Mouse (Mus musculus): ENCODE measurements around the gene Tecpr1. TPM values are rescaled to one million over a fixed set of nuclear protein-coding genes. Genes with fewer than 3 reads are reported as not detected.

Gene Tecpr1
- total and polyA plus RNA-seq, 3 experiments, result 2.8 to 6.2 (median 6.0) TPM

- Histone ChIP-seq H3K4me1 (ENCODE audit: control insufficient read depth in 1 of 2, insufficient read depth in 2 of 2) (peaks cover 3 to 67% of the 10 kb centered on the region in 2 experiments), H3K4me2 (ENCODE audit: insufficient read depth, low read depth, poor library complexity, severe bottlenecking) (no peak overlapping the region), H3K4me3 (replicated peaks in 1 of 3; ENCODE audit: low read depth in 2 of 3, low read length in 2 of 3, poor library complexity in 1 of 3) (no peak overlapping the region), H3K27me3 (replicated peaks) (no peaks in the 10 kb centered on the region), H3K9ac (ENCODE audit: insufficient read depth, low read depth) (no peak overlapping the region), H3K9me3 (replicated peaks; ENCODE audit: low read length) (no peaks in the 10 kb centered on the region), H3K36me3 (replicated peaks in 1 of 2; ENCODE audit: control insufficient read depth in 1 of 2, insufficient read depth in 1 of 2, low read length in 1 of 2) (peaks cover 0 to 61% of the 10 kb centered on the region in 2 experiments), H3K79me2 (replicated peaks; ENCODE audit: control insufficient read depth, extremely low read depth, insufficient read depth, poor library complexity, severe bottlenecking) (no peaks in the 10 kb centered on the region), H3K27ac (ENCODE audit: insufficient read depth, low read depth) (no peak overlapping the region)
- in situ Hi-C loops (cut with MboI; ENCODE audit: low pct_ligation_motif_present, low pct_unique_long_range_greater_than_20kb, low sequenced_read_pairs), result no loop called here
- no peak for DNase-seq (ENCODE audit: extremely low read depth)
- dilution Hi-C loops (cut with MboI; ENCODE audit: extremely low pct_ligation_motif_present, extremely low pct_unique_long_range_greater_than_20kb, low sequenced_read_pairs), result no loop called here
- TF ChIP-seq ZC3H11A (IDR thresholded peaks at IDR 0.05; ENCODE audit: low read depth, low read length), result no peak
- TF ChIP-seq UBTF (IDR thresholded peaks at IDR 0.05; ENCODE audit: low read depth, low read length), result no peak
- no peak for TF ChIP-seq MAFK (IDR thresholded peaks at IDR 0.05; ENCODE audit: insufficient replicate concordance, low read length)
- TF ChIP-seq USF1 (IDR thresholded peaks at IDR 0.05; ENCODE audit: low read depth, low read length), result no peak
- no peak for TF ChIP-seq PAX5 (IDR thresholded peaks at IDR 0.05; ENCODE audit: low read length)
- no peak for TF ChIP-seq ZKSCAN1 (IDR thresholded peaks at IDR 0.05; ENCODE audit: borderline replicate concordance, low read depth, low read length)
- TF ChIP-seq ELF1 (IDR thresholded peaks at IDR 0.05; ENCODE audit: low read depth, low read length), result no peak
- TF ChIP-seq SMC3 (IDR thresholded peaks at IDR 0.05; ENCODE audit: low read depth, low read length), result no peak
- TF ChIP-seq POLR2AphosphoS2 (IDR thresholded peaks at IDR 0.05; ENCODE audit: low read depth, low read length), result no peak
- no peak for TF ChIP-seq RCOR1 (conservative IDR thresholded peaks at IDR 0.05; ENCODE audit: low read depth, low read length)
- TF ChIP-seq TBP (conservative IDR thresholded peaks at IDR 0.05; ENCODE audit: low read depth, low read length), result no peak
- TF ChIP-seq NELFE (IDR thresholded peaks at IDR 0.05; ENCODE audit: low read depth, low read length), result no peak
- no peak for TF ChIP-seq HCFC1 (IDR thresholded peaks at IDR 0.05; ENCODE audit: low read depth, low read length)
- TF ChIP-seq JUND (conservative IDR thresholded peaks at IDR 0.05; ENCODE audit: low read depth, low read length), result no peak
- TF ChIP-seq BHLHE40 (IDR thresholded peaks at IDR 0.05; ENCODE audit: low read depth, low read length), result no peak
- no peak for TF ChIP-seq CHD1 (IDR thresholded peaks at IDR 0.05; ENCODE audit: low read depth, low read length)
- TF ChIP-seq TCF12 (IDR thresholded peaks at IDR 0.05; ENCODE audit: low read depth, low read length), result no peak
- no peak for TF ChIP-seq GABPA (IDR thresholded peaks at IDR 0.05; ENCODE audit: insufficient replicate concordance, low read depth, low read length)
- no peak for TF ChIP-seq MAX (IDR thresholded peaks at IDR 0.05; ENCODE audit: low read length)
- no peak for TF ChIP-seq SIN3A (IDR thresholded peaks at IDR 0.05; ENCODE audit: low read length)
These were observed 34.8 kb upstream of the Tecpr1 start for GRCm38 (mm10) chr5:144258131-144258611.

- DNase-seq (ENCODE audit: extremely low read depth), result no peak
- H3K4me3 ChIP-seq (replicated peaks in 1 of 3; ENCODE audit: low read depth in 2 of 3, low read length in 2 of 3, poor library complexity in 1 of 3), result no peak overlapping the region
- in situ Hi-C loops (cut with MboI; ENCODE audit: low pct_ligation_motif_present, low pct_unique_long_range_greater_than_20kb, low sequenced_read_pairs), result no loop called here
- peaks cover 4 to 67% of the 10 kb centered on the region in 2 experiments for H3K4me1 ChIP-seq (ENCODE audit: control insufficient read depth in 1 of 2, insufficient read depth in 2 of 2)
- H3K27ac ChIP-seq (ENCODE audit: insufficient read depth, low read depth), result no peak overlapping the region
- H3K9me3 ChIP-seq (replicated peaks; ENCODE audit: low read length), result no peaks in the 10 kb centered on the region
- peaks cover 0 to 57% of the 10 kb centered on the region in 2 experiments for H3K36me3 ChIP-seq (replicated peaks in 1 of 2; ENCODE audit: control insufficient read depth in 1 of 2, insufficient read depth in 1 of 2, low read length in 1 of 2)
- no peaks in the 10 kb centered on the region for H3K79me2 ChIP-seq (replicated peaks; ENCODE audit: control insufficient read depth, extremely low read depth, insufficient read depth, poor library complexity, severe bottlenecking)
- dilution Hi-C loops (cut with MboI; ENCODE audit: extremely low pct_ligation_motif_present, extremely low pct_unique_long_range_greater_than_20kb, low sequenced_read_pairs), result no loop called here
- no peak overlapping the region for H3K4me2 ChIP-seq (ENCODE audit: insufficient read depth, low read depth, poor library complexity, severe bottlenecking)
- no peak for TF ChIP-seq KAT2A (IDR thresholded peaks at IDR 0.05; ENCODE audit: insufficient replicate concordance, low read length)
- no peak for TF ChIP-seq MXI1 (IDR thresholded peaks at IDR 0.05; ENCODE audit: low read depth, low read length)
- no peak for TF ChIP-seq CHD1 (IDR thresholded peaks at IDR 0.05; ENCODE audit: low read depth, low read length)
- TF ChIP-seq UBTF (IDR thresholded peaks at IDR 0.05; ENCODE audit: low read depth, low read length), result no peak
- TF ChIP-seq ZNF384 (IDR thresholded peaks at IDR 0.05; ENCODE audit: low read depth, low read length), result no peak
- TF ChIP-seq ZKSCAN1 (IDR thresholded peaks at IDR 0.05; ENCODE audit: borderline replicate concordance, low read depth, low read length), result no peak
- no peak for TF ChIP-seq HCFC1 (IDR thresholded peaks at IDR 0.05; ENCODE audit: low read depth, low read length)
- TF ChIP-seq JUN (IDR thresholded peaks at IDR 0.05; ENCODE audit: insufficient read depth, low read depth, low read length), result no peak
- TF ChIP-seq POLR2A (IDR thresholded peaks at IDR 0.05; ENCODE audit: low read depth, low read length), result no peak
- TF ChIP-seq CTCF (conservative IDR thresholded peaks at IDR 0.05 in 1 of 2, IDR thresholded peaks at IDR 0.05 in 1 of 2; ENCODE audit: low read depth in 2 of 2, low read length in 2 of 2), result no peak
- no peak for TF ChIP-seq NRF1 (IDR thresholded peaks at IDR 0.05; ENCODE audit: low read depth, low read length)
- no peak for TF ChIP-seq RAD21 (IDR thresholded peaks at IDR 0.05; ENCODE audit: low read depth, low read length)
- no peak for TF ChIP-seq SMC3 (IDR thresholded peaks at IDR 0.05; ENCODE audit: low read depth, low read length)
- no peak for TF ChIP-seq TBP (conservative IDR thresholded peaks at IDR 0.05; ENCODE audit: low read depth, low read length)
- TF ChIP-seq ELF1 (IDR thresholded peaks at IDR 0.05; ENCODE audit: low read depth, low read length), result no peak
- no peak for TF ChIP-seq POLR2AphosphoS2 (IDR thresholded peaks at IDR 0.05; ENCODE audit: low read depth, low read length)
- TF ChIP-seq NELFE (IDR thresholded peaks at IDR 0.05; ENCODE audit: low read depth, low read length), result no peak
- TF ChIP-seq MYC (IDR thresholded peaks at IDR 0.05; ENCODE audit: low read depth, low read length), result no peak
- H3K9ac ChIP-seq (ENCODE audit: insufficient read depth, low read depth), result no peak overlapping the region
- no peaks in the 10 kb centered on the region for H3K27me3 ChIP-seq (replicated peaks)
These were observed 34.2 kb upstream of the Tecpr1 start for GRCm38 (mm10) chr5:144257451-144258110.
